Mouse (Mus musculus): Measurements from ENCODE around the gene Cnih3. TPM values are rescaled to one million over a fixed set of nuclear protein-coding genes. Genes with fewer than 3 reads are reported as not detected.

Gene Cnih3
- polyA plus RNA-seq, 1 experiment from 2014 or later: 1.9 TPM

GRCm38 (mm10) chr1:181335019-181335365 lies 17.4 kb upstream of the Cnih3 start:
- H3K4me2 ChIP-seq (ENCODE audit: low read depth, low read length, severe bottlenecking): no peak overlapping the region
- H3K27ac ChIP-seq (ENCODE audit: low read depth, low read length): no peak overlapping the region
- H3K27me3 ChIP-seq (ENCODE audit: control insufficient read depth, insufficient read depth, low read length): no peaks in the 10 kb centered on the region
- no peak overlapping the region for H3K9ac ChIP-seq (ENCODE audit: low read length)
- DNase-seq (ENCODE audit: low spot score): no peak
- no peaks in the 10 kb centered on the region for H3K4me1 ChIP-seq (replicated peaks; ENCODE audit: control insufficient read depth, insufficient read depth, low read length)
- H3K36me3 ChIP-seq (ENCODE audit: control insufficient read depth, insufficient read depth, low read length): no peaks in the 10 kb centered on the region
- no peak overlapping the region for H3K4me3 ChIP-seq (ENCODE audit: low read depth, low read length)
- 93% methylated on average over 5 of the region's 5 CpGs for WGBS
- H3K9me3 ChIP-seq (ENCODE audit: control insufficient read depth, low read length): no peaks in the 10 kb centered on the region
- no peak for ATAC-seq (replicated peaks; ENCODE audit: low FRiP score)

- no peak overlapping the region for H3K27ac ChIP-seq (ENCODE audit: low read depth, low read length)
- H3K9ac ChIP-seq (ENCODE audit: low read length): no peak overlapping the region
- H3K36me3 ChIP-seq (ENCODE audit: control insufficient read depth, insufficient read depth, low read length): no peaks in the 10 kb centered on the region
- no peaks in the 10 kb centered on the region for H3K9me3 ChIP-seq (ENCODE audit: control insufficient read depth, low read length)
- H3K4me3 ChIP-seq (ENCODE audit: low read depth, low read length): no peak overlapping the region
- no peak overlapping the region for H3K4me2 ChIP-seq (ENCODE audit: low read depth, low read length, severe bottlenecking)
- DNase-seq (ENCODE audit: low spot score): no peak
- WGBS: 67% methylated on average over 4 of the region's 4 CpGs
- H3K27me3 ChIP-seq (ENCODE audit: control insufficient read depth, insufficient read depth, low read length): no peaks in the 10 kb centered on the region
- no peaks in the 10 kb centered on the region for H3K4me1 ChIP-seq (replicated peaks; ENCODE audit: control insufficient read depth, insufficient read depth, low read length)
- no peak for ATAC-seq (replicated peaks; ENCODE audit: low FRiP score)
Measured at GRCm38 (mm10) chr1:181335388-181335787, 17.0 kb upstream of the Cnih3 start.

- Histone ChIP-seq H3K9me3 (ENCODE audit: control insufficient read depth, low read length) (no peaks in the 10 kb centered on the region), H3K4me2 (ENCODE audit: low read depth, low read length, severe bottlenecking) (no peak overlapping the region), H3K27ac (ENCODE audit: low read depth, low read length) (no peak overlapping the region), H3K4me1 (replicated peaks; ENCODE audit: control insufficient read depth, insufficient read depth, low read length) (no peaks in the 10 kb centered on the region), H3K27me3 (ENCODE audit: control insufficient read depth, insufficient read depth, low read length) (no peaks in the 10 kb centered on the region), H3K36me3 (ENCODE audit: control insufficient read depth, insufficient read depth, low read length) (no peaks in the 10 kb centered on the region), H3K9ac (ENCODE audit: low read length) (no peak overlapping the region), H3K4me3 (ENCODE audit: low read depth, low read length) (no peak overlapping the region)
- 92% methylated on average over 6 of the region's 6 CpGs for WGBS
- DNase-seq (ENCODE audit: low spot score): no peak
- no peak for ATAC-seq (replicated peaks; ENCODE audit: low FRiP score)
Measured at GRCm38 (mm10) chr1:181336857-181337256, 15.6 kb upstream of the Cnih3 start.

- DNase-seq (ENCODE audit: low spot score) (no peak), ATAC-seq (replicated peaks; ENCODE audit: low FRiP score) (no peak)
- Histone ChIP-seq H3K27me3 (ENCODE audit: control insufficient read depth, insufficient read depth, low read length) (no peaks in the 10 kb centered on the region), H3K4me3 (ENCODE audit: low read depth, low read length) (no peak overlapping the region), H3K36me3 (ENCODE audit: control insufficient read depth, insufficient read depth, low read length) (no peaks in the 10 kb centered on the region), H3K9ac (ENCODE audit: low read length) (no peak overlapping the region), H3K4me2 (ENCODE audit: low read depth, low read length, severe bottlenecking) (no peak overlapping the region), H3K9me3 (ENCODE audit: control insufficient read depth, low read length) (no peaks in the 10 kb centered on the region), H3K27ac (ENCODE audit: low read depth, low read length) (no peak overlapping the region), H3K4me1 (replicated peaks; ENCODE audit: control insufficient read depth, insufficient read depth, low read length) (no peaks in the 10 kb centered on the region)
- WGBS: 84% methylated on average over 6 of the region's 6 CpGs
Measured at GRCm38 (mm10) chr1:181339106-181339505, 13.3 kb upstream of the Cnih3 start.

GRCm38 (mm10) chr1:181345547-181345946 lies 6.9 kb upstream of the Cnih3 start:
- Histone ChIP-seq H3K4me2 (ENCODE audit: low read depth, low read length, severe bottlenecking) (no peak overlapping the region), H3K36me3 (ENCODE audit: control insufficient read depth, insufficient read depth, low read length) (no peaks in the 10 kb centered on the region), H3K4me1 (replicated peaks; ENCODE audit: control insufficient read depth, insufficient read depth, low read length) (no peaks in the 10 kb centered on the region), H3K9me3 (ENCODE audit: control insufficient read depth, low read length) (no peaks in the 10 kb centered on the region), H3K9ac (ENCODE audit: low read length) (no peak overlapping the region), H3K4me3 (ENCODE audit: low read depth, low read length) (no peak overlapping the region), H3K27me3 (ENCODE audit: control insufficient read depth, insufficient read depth, low read length) (no peaks in the 10 kb centered on the region), H3K27ac (ENCODE audit: low read depth, low read length) (no peak overlapping the region)
- 46% methylated on average over 15 of the region's 15 CpGs for WGBS
- peak; percentile 55 for DNase-seq (ENCODE audit: low spot score)
- ATAC-seq (replicated peaks; ENCODE audit: low FRiP score): no peak

GRCm38 (mm10) chr1:181352043-181352366 lies 423 bp upstream of the Cnih3 start:
- Histone ChIP-seq H3K27ac (ENCODE audit: low read depth, low read length) (no peak overlapping the region), H3K36me3 (ENCODE audit: control insufficient read depth, insufficient read depth, low read length) (no peaks in the 10 kb centered on the region), H3K27me3 (ENCODE audit: control insufficient read depth, insufficient read depth, low read length) (peaks cover 25% of the 10 kb centered on the region), H3K4me2 (ENCODE audit: low read depth, low read length, severe bottlenecking) (peak overlapping the region; percentile 100), H3K9ac (ENCODE audit: low read length) (peak overlapping the region; percentile 77), H3K4me1 (replicated peaks; ENCODE audit: control insufficient read depth, insufficient read depth, low read length) (peaks cover 8% of the 10 kb centered on the region; the same call in 1 of the 2 replicates), H3K4me3 (ENCODE audit: low read depth, low read length) (peak overlapping the region; percentile 55), H3K9me3 (ENCODE audit: control insufficient read depth, low read length) (no peaks in the 10 kb centered on the region)
- no peak for DNase-seq (ENCODE audit: low spot score)
- 0% methylated on average over 3 of the region's 3 CpGs for WGBS
- ATAC-seq (replicated peaks; ENCODE audit: low FRiP score): peak; percentile 62

- Histone ChIP-seq H3K4me2 (ENCODE audit: low read depth, low read length, severe bottlenecking) (peak overlapping the region; percentile 100), H3K9ac (ENCODE audit: low read length) (peak overlapping the region; percentile 77), H3K27me3 (ENCODE audit: control insufficient read depth, insufficient read depth, low read length) (peaks cover 25% of the 10 kb centered on the region), H3K4me1 (replicated peaks; ENCODE audit: control insufficient read depth, insufficient read depth, low read length) (peaks cover 8% of the 10 kb centered on the region; the same call in 1 of the 2 replicates), H3K4me3 (ENCODE audit: low read depth, low read length) (peak overlapping the region; percentile 55), H3K27ac (ENCODE audit: low read depth, low read length) (no peak overlapping the region), H3K9me3 (ENCODE audit: control insufficient read depth, low read length) (no peaks in the 10 kb centered on the region), H3K36me3 (ENCODE audit: control insufficient read depth, insufficient read depth, low read length) (no peaks in the 10 kb centered on the region)
- WGBS: 4% methylated on average over 33 of the region's 33 CpGs
- peak; percentile 25; the same call in 1 of the 2 replicates for ATAC-seq (replicated peaks; ENCODE audit: low FRiP score)
- peak; percentile 57 for DNase-seq (ENCODE audit: low spot score)
Measured at GRCm38 (mm10) chr1:181353200-181354097, 1.0 kb downstream of the Cnih3 start.

- no peak for DNase-seq (ENCODE audit: low spot score)
- Histone ChIP-seq H3K36me3 (ENCODE audit: control insufficient read depth, insufficient read depth, low read length) (no peaks in the 10 kb centered on the region), H3K4me2 (ENCODE audit: low read depth, low read length, severe bottlenecking) (no peak overlapping the region), H3K9ac (ENCODE audit: low read length) (no peak overlapping the region), H3K27ac (ENCODE audit: low read depth, low read length) (no peak overlapping the region), H3K9me3 (ENCODE audit: control insufficient read depth, low read length) (no peaks in the 10 kb centered on the region), H3K4me3 (ENCODE audit: low read depth, low read length) (no peak overlapping the region), H3K27me3 (ENCODE audit: control insufficient read depth, insufficient read depth, low read length) (peaks cover 25% of the 10 kb centered on the region), H3K4me1 (replicated peaks; ENCODE audit: control insufficient read depth, insufficient read depth, low read length) (peaks cover 8% of the 10 kb centered on the region; the same call in 1 of the 2 replicates)
- no peak for ATAC-seq (replicated peaks; ENCODE audit: low FRiP score)
- WGBS: 84% methylated on average over 5 of the region's 5 CpGs
Measured at GRCm38 (mm10) chr1:181355683-181356082, 3.3 kb downstream of the Cnih3 start.

GRCm38 (mm10) chr1:181357870-181358269 lies 5.4 kb downstream of the Cnih3 start:
- H3K27me3 ChIP-seq (ENCODE audit: control insufficient read depth, insufficient read depth, low read length): peaks cover 14% of the 10 kb centered on the region
- H3K9me3 ChIP-seq (ENCODE audit: control insufficient read depth, low read length): no peaks in the 10 kb centered on the region
- DNase-seq (ENCODE audit: low spot score) (no peak), ATAC-seq (replicated peaks; ENCODE audit: low FRiP score) (no peak)
- no peak overlapping the region for H3K4me3 ChIP-seq (ENCODE audit: low read depth, low read length)
- H3K36me3 ChIP-seq (ENCODE audit: control insufficient read depth, insufficient read depth, low read length): no peaks in the 10 kb centered on the region
- WGBS: 69% methylated on average over 2 of the region's 2 CpGs
- H3K4me1 ChIP-seq (replicated peaks; ENCODE audit: control insufficient read depth, insufficient read depth, low read length): peaks cover 6% of the 10 kb centered on the region; the same call in 1 of the 2 replicates
- H3K27ac ChIP-seq (ENCODE audit: low read depth, low read length): no peak overlapping the region
- no peak overlapping the region for H3K9ac ChIP-seq (ENCODE audit: low read length)
- H3K4me2 ChIP-seq (ENCODE audit: low read depth, low read length, severe bottlenecking): no peak overlapping the region

Data from forebrain, embryonic 11.5 days (tissue).